Mouse (Mus musculus) retina, adult 2 months (tissue): ENCODE data around the gene Ispd.

Experiments
- DNase-seq: peaks from one replicate; pipeline ENCODE4 v3.0.0-alpha.2; 2012; ENCODE audit warnings: low read depth, low spot score

Ispd gene

DNA sequence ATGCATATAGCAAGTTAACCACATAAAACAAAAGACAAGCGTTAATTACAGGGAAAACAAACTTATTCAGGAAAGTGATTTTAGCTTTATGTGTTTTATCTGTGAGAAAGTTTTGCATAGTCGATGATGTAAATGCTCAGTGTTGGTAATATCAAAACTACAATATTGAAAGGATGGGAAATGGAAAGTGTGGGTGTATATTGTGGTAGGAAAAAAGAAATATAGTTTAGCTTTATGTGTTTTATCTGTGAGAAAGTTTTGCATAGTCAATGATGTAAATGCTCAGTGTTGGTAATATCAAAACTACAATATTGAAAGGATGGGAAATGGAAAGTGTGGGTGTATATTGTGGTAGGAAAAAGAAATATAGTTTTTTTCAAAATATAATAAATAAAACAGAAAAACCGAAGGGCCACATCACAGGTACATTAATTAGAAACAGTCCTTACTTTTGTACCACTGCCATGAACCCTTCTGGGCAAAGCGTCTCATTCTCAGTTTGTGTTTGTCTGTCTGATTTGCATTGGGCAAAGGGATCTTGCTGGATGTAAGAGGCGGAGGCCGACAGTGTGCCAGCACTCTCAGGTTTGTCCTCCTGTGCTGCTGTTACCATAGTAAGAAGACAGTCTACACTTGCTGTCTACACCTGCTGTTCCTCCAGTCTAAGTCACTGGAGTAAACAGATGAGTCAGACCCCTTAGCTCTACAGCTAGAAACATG is 87.2 kb downstream of the Ispd start:
- no peak for DNase-seq

DNA sequence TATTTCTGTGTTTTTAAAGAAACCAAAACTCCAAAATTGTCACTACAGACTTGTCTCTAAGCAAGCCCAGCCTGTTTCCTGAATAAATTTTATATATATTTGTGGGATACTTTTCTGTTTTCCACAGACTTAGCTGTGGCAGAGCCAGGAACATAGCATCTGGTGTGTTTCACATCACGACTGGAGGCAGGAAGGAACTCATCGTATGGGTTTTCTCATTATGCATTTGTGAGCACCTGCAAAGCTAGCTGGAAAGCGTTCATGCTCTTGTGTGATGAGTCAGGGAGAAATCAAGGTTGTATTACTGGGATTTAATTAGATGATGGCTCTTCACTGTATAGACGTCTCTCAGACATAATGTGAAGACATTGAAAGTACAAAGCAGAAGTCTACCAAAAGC is 90.2 kb downstream of the Ispd start:
- DNase-seq = no peak

DNA sequence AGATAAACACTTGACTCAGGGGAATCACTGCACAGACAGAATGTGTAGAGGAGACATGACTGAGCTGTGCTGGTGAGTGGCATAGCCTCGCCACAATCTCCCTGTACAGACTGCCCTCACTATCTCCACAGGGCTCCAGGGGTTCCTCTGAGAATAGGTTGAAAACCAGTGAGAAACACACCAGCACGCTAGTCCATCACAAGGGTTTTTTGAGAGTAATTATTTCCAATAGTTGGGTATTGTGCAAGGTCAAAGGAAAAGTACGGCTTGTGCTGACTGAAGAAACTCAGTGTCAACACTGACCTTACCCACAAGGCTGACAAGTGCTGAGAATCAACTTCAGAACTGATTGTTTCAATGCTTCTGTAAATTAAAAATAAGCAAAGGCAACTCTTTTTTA is 92.9 kb downstream of the Ispd start:
- no peak for DNase-seq

DNA sequence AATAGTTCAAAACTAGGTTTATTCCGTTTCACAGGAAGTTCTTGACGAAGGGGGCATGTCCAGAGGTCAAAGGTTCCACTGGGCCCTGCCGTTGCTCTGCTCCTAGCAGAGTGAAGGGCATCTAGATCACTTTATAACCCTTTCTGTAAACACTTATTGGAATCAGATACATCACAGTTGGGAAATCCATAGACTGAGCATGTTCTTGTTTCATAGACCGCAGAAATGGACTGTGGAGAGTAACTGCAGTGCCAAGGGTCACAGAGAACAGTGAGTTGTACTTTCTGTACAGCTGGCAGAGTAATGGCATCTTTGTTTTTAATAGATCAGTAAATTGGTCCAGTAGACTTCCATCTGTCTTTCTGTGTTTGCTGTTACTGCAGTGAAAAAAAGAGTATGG is 94.0 kb downstream of the Ispd start:
- no peak for DNase-seq

DNA sequence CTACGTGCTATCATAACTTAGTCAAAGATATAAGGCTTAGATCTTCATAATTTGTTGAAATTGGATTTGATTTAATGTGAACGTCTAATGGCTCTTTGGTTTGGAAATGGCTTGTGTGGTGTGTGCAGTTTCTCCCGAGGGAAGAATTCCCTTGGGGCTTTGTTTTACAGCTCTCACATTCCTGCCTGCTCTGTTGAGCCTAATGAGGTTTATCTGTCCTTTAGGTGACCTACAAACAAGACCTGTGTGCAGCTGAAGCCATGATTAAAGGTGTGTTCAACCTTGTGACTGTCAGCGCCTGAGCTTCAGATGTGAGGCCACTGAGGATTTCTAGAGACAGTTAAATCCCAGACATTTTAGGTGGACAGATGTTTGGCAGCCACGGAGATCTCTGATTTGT is 95.2 kb downstream of the Ispd start:
- DNase-seq = no peak

DNA sequence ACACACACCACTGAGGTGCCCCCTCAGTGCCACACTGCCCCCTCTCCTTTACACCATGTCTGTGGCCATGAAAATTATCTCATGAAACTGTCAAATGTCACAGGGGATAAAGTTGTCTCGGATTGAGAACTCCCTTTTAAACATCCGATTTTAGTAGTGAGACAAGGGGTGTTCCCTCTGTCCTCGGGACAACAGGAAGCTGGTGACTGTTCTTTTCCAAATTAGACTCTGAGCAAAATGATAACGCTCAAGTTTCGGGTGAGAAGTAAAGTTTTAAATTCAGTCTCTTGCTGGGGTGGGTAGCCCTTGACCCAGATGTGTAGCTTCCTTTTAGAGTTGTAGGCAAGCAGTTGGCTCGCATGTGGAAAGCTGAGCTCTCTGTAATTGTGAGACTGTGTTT is 96.3 kb downstream of the Ispd start:
- DNase-seq = no peak

DNA sequence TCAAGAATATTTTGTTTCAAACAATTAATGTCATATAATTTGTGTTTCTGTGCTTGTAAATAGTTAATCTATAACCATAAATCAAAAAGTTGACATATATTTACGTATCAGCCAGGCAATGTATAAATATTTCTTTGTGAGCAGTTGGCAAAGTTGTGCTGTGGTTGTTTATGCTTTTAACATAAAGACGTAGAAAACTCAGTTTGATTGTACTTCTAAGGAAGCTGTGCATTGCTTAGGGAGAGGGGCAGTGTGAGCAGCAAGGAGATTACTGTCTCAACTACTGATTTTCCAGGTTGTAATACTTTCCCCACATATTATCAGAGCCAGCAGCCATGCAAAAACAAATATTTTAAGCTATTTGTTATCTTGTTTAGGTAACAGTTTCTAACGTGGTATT is 96.7 kb downstream of the Ispd start:
- no peak for DNase-seq

DNA sequence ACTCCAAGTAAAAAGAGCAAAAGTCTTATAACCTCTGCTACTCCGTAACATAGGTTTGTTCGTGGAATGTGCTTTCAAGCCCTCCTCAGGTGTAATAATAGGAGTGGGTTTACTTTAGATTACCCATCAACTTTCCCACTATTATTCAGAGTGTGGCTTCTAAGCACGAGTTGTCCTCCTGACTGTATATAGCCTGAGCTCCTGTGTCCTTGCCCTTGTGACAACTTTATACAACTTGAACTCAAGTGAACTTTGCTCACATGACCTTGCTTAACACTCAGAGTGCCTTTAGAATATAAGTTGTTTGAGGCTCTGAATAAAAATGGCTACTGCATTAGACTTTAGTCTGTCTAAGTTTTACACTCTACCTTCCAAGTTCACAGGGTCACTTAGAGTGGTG is 100.5 kb downstream of the Ispd start:
- no peak for DNase-seq

DNA sequence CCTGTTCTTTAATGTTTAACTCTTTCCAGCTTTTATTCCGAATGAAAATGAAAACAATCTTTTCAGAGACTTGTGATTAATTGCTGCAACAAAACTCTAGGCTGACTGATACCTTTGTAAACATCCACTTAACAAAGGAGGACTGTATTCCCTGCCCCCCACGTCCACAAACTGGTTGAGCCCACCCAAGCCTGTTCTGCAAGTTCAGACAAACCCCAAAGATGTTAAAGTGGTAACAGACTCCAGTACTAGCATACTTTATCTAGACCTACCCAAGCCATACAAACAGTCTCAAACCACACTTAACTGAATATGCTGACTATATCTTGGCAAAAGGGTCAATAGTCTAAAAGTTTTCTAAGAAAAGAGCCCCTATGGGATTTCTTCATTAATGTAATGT is 102.1 kb downstream of the Ispd start:
- DNase-seq = no peak

DNA sequence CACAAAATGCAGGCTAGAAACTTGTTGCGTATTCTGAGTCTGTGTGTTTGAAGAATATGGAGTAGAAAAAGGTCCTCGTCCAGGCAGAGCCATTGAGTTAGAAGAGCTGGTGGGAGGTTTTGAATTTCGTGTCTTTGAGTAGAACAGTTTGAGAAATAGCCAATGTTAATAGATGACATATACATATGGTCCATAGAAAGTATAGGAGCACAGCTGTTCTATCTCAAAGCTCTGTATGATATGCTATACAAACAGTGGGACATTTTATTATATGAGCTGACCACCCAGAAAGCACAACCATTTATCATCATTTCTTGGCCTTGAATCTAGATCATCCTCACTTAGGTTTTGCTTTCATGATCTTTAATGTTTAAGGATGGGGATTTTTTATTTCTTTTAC is 116.3 kb downstream of the Ispd start:
- no peak for DNase-seq

DNA sequence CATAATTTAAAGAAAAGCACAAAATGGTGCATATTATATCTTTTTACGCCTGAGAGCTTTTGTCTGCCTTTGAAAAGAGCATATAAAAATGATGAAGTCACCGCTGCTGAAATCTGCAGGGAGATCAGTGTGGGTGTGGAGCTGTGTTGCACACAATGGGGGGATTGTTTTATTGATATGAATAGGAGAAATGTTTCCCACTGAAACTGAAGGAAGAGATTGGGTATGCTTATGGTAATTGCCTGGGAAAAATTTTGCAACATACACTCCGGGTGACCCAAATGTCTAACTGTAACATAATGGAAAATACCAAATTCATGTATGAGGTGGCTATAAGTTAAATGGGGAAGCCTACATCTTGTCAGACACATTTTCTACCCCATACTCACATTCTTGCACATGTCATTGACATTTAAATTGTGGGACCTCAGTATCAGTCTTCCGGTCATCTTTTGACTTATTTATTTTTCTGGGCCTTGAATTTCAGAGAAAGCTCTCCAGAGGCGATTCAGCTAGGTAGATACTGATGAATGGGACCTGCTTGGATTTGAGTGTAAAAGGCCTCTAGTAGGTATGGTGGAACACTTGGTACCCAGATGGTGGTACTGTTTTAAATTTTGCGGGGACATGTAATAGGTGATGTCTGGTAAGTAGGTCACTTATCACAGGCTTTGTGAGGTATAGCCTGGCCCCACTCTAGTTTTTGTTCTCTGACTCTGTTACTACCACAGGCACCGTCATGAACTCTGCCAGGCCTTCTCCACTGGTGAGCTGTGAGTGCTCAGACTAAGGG is 126.1 kb downstream of the Ispd start:
- no peak for DNase-seq

DNA sequence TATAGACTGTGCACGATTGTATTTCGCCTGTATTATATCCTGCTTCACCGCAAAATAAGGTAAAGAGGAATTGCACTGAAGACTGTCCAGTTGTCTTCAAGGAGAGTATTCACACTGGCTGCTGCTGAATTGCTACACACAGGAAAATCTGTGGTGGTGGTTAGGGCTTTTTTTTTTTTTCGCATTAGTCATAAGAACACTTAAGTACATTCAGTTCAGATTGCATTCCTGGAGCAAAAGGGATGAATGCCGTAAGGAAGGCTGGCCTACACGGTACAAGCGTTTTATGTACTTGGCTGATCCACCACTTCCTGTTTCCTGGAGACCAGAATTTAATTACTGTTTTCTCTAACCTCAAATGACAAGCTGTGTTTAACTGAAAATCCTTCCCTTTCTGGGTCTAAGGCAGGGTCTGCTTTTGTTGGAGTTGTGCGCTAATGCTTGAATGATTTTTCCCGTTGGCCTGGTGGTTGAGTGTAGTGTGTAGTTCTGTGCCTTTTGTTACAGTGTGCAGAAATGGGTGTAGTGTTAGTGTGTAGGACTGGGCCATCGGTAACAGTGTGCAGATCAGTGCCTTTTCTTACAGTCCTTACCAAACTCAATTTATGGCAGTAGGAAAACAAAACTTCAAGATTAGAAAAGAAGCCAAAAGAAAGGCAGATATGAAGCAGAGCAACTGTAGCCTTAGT is 128.8 kb downstream of the Ispd start:
- DNase-seq = no peak

DNA sequence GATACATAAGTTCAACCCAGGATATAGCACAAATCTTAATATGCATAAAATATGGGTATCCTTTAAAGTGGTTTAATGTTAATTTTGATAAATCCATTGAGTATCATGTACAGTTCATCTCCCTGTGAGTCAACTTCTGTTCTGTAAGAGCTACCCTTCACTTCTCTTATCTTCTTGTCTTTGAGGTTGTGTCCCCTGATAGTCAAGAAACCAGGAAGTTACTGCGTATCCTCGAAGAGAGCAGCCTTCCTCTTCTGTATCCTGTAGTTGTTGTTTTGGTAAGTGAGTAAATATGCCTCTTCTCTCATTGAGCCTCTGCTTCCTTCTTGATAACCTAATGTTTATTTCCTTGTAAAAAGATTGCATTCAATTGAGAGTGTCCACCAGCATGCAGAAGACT is 140.5 kb downstream of the Ispd start:
- no peak for DNase-seq

DNA sequence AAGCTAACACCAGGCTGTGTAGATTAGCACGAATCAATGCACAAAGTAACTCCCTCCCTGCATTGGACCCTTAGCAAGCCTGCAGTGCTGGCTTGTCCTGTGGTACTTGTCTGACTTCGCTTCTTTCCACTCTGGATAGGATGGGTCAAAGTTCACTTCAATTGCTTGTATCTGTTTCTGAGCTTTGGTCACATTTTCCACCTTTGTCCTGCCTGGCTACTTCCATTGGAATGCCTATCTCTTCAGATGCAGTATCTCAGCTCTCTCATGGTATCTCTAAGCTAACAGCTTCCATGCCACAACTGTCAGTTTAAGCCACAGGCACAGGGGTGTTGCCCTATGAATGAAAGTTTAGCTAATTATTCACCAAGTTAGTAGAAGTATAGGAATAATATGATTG is 142.3 kb downstream of the Ispd start:
- DNase-seq = no peak

DNA sequence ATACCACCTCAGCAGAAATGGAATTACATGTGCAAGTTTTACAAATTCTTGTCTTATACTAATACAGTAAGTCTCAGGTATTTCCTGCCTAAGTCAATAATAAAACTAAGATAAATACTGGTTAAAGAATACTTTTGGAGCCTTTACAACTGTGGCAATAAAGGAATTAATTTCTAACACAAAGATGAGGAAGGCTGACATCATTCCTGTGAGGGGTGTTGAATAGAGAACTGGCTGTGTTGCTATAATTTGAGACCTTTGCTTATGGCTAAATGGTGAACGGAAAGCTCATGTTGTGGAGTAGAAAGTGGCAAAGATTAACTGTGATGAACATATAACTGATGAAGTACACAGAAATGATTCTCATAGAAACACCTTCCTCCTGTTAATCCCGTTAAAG is 149.7 kb downstream of the Ispd start:
- no peak for DNase-seq

DNA sequence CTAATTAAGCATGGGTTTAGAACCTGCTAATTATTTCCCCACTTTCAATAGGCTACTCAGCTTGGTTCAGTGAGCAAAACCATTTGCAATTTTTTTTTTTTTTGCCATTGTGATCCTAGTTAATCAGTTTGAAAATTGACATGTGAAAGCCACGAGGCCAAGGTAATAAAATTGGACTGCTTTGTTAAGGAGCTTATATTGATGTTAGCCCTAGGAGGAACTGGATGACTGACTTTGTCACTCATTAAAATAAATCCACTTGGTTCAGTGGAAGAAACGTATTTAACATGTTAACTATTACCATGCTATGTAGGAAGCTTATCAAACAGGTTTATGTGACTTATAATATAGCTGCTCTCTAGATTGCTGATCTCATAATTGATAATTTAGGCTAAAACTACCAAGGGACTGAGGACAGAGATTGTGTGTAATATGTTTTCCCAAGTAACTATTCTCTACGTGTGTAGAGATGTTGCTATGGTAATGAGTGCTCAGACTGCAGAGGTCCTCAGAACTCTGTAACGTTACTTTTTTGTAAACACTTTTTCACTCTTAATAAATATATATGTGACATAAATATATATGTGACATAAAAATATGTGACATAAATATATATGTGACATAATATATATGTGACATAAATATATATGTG is 150.3 kb downstream of the Ispd start:
- DNase-seq = no peak

DNA sequence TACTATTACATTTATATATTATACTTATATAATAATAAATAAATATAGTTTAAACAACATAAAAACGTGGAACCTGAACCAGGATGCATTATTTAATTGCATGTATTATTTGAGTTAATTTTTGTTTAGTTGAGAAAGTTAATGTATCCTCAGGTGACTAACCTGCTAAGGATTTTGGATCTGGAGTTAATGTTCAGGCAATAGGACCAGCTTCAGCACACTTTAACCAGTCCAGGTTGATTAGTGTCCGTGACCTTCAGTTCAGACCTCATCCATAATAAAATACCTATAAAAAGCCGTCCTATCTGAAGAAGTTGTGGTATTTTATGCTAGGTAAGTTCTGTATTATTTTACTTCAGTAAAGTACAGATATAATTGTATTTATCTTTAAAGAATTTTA is 151.3 kb downstream of the Ispd start:
- DNase-seq = no peak

DNA sequence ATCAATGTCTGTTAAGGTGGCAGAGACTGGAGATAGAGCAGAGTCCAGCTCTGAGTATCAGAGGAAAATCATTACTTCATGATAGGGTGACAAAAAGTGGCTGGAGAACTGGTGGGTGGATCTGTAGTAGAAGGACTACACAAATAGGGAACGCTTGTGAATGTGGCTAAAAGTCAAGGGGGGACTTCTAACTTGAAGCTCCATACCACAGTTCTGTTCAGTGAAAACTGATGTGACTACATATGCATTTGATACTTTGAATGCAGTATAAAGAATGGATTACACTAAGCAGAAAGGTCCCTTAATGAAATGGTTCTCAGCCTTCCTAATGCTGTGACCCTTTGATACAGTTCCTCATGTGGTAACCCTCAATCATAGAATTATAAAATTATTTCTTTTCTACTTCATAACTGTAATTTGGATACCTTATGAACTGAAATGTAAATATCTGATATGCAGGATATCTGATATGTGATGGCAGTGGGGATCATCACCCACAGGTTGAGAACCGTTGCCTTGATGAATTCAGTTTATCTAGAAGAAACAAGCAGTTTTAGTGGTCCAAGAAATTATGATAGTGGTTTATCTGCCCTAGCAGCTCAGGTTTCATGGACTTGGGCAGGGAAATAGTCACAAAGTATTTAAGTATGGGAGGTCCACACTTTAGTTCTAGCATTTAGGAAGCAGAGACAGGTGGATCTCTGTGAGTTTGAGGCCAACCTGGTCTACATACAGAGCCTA is 152.1 kb downstream of the Ispd start:
- no peak for DNase-seq

DNA sequence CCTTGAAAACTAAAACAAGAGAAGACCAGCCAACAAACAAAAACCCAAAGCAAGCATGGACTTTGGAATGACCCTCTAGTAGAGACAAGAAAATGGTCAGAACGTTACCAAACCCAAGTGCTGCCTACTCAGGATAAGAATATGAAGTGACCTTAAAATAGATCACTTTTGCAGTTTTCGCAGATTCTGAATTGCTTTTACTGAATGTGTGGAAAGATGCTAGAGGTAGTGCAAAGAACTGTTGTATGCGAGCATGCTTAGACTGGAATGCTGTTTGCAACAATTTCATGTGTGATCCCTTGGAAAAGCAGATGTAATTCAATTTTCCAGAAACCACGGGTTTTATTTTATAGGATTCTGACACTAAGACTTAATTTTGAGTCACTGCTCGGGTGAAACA is 153.3 kb downstream of the Ispd start:
- DNase-seq = no peak

DNA sequence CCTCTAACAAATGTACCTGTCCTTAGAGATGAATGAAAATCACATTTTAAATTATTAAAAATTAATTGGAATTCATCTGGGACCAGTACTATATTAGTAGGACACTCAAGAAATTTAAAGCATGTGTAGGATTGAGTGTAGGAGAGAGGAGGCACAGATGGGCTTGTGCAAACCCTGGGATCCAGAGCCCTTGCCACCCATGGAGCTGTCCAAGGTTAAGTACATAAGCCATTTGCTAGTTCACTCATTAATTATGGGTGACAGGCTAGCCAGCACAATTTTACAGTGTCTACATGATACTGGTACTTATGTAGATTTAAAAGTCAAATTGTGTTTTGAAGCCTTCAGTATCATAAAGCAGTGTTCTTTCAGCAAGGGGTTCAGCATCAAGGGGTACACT is 164.1 kb downstream of the Ispd start:
- DNase-seq = no peak

DNA sequence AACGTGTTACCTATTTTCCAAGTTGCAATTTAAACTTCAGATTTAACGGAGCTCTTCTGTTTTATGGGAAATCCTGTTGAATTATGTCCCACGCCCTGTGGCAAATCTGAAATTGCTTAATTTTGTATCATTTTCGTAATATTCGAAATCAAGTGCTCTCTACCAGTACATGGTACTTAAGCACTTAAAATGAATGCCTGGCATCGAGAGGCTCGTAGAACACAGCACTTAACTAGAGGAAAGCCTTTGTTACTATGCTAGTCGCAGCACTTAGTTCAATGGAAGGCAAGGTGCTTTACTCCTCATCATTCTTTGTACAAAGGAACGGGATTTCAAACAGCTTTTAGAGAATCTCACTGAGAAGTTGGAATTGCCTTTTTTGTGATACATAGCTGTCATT is 168.2 kb downstream of the Ispd start:
- no peak for DNase-seq

DNA sequence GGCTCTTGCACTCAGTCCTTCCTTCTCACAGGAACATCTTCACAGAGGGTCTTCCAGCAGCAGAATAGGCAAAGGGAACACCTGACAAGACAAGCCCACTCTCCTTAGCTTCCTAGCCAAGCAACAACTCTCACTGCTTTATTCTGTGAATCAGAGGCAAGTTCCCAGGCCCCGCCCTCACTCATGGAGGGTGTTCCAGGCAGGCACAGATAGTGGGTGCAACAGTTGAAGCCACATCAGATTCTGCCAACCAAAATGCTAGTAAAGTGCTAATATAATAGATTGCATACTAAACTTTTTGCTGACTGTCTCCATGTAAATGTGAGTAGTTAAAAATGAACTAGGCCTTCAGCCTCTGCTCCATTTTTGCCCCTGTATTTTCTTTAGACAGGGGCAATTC is 173.4 kb downstream of the Ispd start:
- DNase-seq = no peak
